Mouse (Mus musculus) hindbrain, embryonic 16.5 days (tissue): ENCODE data around the gene Mrm1. TPM values are rescaled to one million over a fixed set of nuclear protein-coding genes. Genes with fewer than 3 reads are reported as not detected.
A peak's percentile ranks its signal among the peaks of the same experiment; 100 is the strongest.
"Not testable (repeated sequence)": the region's sequence is repeated elsewhere in the genome, so short reads cannot be mapped to it uniquely, and the experiment has no call there.

Source experiments
- ATAC-seq: fragments of 200-750 bp; cut with Nextera tagmentation; 2 replicates; pipeline ENCODE4 v1.8.0; 2017; ENCODE audit warnings: moderate TSS enrichment, moderate library complexity
- H3K27ac ChIP-seq: fragments of 300-500 bp; sonication (generic); 2 replicates; pipeline ENCODE4 v1.5.1; 2014; ENCODE audit warnings: low read depth, mild to moderate bottlenecking, control low read depth, low read length, moderate library complexity
- H3K27me3 ChIP-seq: fragments of 300-500 bp; sonication (generic); replicated peaks from 2 replicates; pipeline ENCODE4 v1.6.1; 2014; ENCODE audit warnings: low read length; ENCODE audit not compliant: control insufficient read depth, insufficient read depth
- H3K36me3 ChIP-seq: fragments of 300-500 bp; sonication (generic); 2 replicates; pipeline ENCODE4 v1.6.1; 2014; ENCODE audit warnings: mild to moderate bottlenecking, low read length, moderate library complexity, mixed read lengths; ENCODE audit not compliant: control insufficient read depth, insufficient read depth
- H3K4me1 ChIP-seq: fragments of 300-500 bp; sonication (generic); 2 replicates; pipeline ENCODE4 v1.6.1; 2014; ENCODE audit warnings: low read depth, low read length; ENCODE audit not compliant: control insufficient read depth, insufficient read depth
- H3K4me2 ChIP-seq: fragments of 300-500 bp; sonication (generic); 2 replicates; pipeline ENCODE4 v1.6.1; 2014; ENCODE audit warnings: mild to moderate bottlenecking, low read length, control low read depth, moderate library complexity
- H3K4me3 ChIP-seq: fragments of 300-500 bp; sonication (generic); 2 replicates; pipeline ENCODE4 v1.5.1; 2014; ENCODE audit warnings: mild to moderate bottlenecking, low read length, control low read depth, moderate library complexity
- H3K9ac ChIP-seq: fragments of 300-500 bp; sonication (generic); 2 replicates; pipeline ENCODE4 v1.6.1; 2014; ENCODE audit warnings: low read depth, mild to moderate bottlenecking, control low read depth, low read length, moderate library complexity
- H3K9me3 ChIP-seq: fragments of 300-500 bp; sonication (generic); 2 replicates; pipeline ENCODE4 v1.6.1; 2014; ENCODE audit warnings: mild to moderate bottlenecking, low read length, moderate library complexity; ENCODE audit not compliant: control insufficient read depth
- WGBS: fragments of 180-500 bp; shearing (Covaris S2); extraction: QIAGEN DNeasy Blood & Tissue Kit; methylation state at CpG from one replicate; pipeline ENCODE4 v1.1.7; 2014; 5-methylcytosine and 5-hydroxymethylcytosine counted together
- polyA plus RNA-seq: library from polyadenylated mRNA; unstranded; fragments of >200 nt; fragmentation: Nextera tagmentation; extraction: Ambion mirVana; gene quantifications from 2 replicates; pipeline ENCODE4 v1.2.1, GENCODE M21; 2015

The Mrm1 gene
- 18.9 and 26.0 TPM in 2 replicates for polyA plus RNA-seq

DNA sequence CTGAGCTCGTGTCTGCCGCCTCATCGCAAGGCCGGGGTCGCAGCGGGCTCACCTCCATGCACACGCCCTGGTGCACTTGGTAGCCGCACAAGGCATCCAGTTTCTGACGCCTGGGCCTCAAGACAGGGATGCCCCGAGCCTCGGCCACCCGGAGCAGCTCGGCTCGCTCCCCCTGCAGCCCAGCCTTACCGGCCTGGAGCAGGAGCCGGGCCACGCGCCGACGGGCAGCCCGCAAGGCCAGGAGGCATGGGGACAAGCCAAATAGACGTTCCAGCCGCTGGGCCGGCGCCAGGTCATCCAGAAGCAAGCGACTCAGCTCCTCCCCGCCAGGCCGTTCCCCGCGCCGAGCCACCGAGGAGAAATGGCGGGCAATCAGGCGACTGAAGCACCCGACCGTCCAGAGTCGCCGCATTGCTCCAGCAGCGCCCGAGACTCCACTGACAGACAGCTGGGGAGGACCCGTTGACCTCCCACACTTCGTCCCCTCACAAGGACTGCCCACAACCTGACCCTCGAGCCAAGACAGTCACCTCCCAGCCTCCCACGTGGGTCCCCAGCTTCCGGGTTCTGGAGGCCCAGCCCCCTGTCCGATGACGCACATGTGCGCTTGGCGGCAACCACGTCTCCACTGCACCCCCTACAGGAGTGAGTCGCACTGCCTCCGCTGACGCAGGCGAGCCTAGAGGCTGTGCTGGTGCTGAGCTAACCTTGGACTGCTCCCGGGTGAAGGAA, at the start of gene Mrm1:
Mrm1 (minus strand) TSS at position 555 of the 732 bp plus-strand sequence.
- H3K4me2 ChIP-seq = peak within 1 kb of the TSS; percentile 92
- WGBS = 0% methylated on average over 51 of the region's 55 CpGs
- H3K9ac ChIP-seq = peak within 1 kb of the TSS; percentile 84
- peak; percentile 85 for ATAC-seq
- no peaks in the 10 kb centered on the region for H3K27me3 ChIP-seq
- no peaks in the 10 kb centered on the region for H3K9me3 ChIP-seq
- H3K36me3 ChIP-seq = no peaks in the 10 kb centered on the region
- peaks cover 4% of the 10 kb centered on the region; the same call in 1 of the 2 replicates for H3K4me1 ChIP-seq
- peak within 1 kb of the TSS; percentile 72 for H3K4me3 ChIP-seq
- H3K27ac ChIP-seq = peak within 1 kb of the TSS; percentile 76

DNA sequence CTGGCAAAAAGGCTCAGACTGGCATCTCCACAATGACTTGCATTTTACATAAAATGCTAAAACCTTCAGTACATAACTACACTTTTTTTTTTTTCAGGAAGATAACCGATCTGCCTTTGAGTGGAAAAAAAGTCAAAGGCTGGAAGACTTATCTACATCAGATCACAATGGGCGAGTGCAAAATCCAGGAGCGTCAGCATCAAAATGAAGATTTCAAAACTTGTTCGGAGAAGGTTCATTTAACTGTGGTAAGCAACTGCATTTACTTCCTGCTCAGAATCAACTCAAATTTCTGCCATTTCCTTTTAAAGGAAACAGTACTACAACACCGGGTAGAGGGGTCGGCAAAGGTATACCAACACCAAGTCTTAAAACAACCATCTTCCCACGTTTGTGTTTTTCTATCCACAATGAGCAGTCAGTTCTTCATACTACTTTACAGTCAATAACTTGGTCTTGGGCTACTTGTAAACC, 49.5 kb upstream of the Mrm1 start:
- Histone ChIP-seq H3K36me3 (no peaks in the 10 kb centered on the region), H3K4me1 (peaks cover 19% of the 10 kb centered on the region)
- WGBS = 15% methylated on average over 7 of the region's 7 CpGs

DNA sequence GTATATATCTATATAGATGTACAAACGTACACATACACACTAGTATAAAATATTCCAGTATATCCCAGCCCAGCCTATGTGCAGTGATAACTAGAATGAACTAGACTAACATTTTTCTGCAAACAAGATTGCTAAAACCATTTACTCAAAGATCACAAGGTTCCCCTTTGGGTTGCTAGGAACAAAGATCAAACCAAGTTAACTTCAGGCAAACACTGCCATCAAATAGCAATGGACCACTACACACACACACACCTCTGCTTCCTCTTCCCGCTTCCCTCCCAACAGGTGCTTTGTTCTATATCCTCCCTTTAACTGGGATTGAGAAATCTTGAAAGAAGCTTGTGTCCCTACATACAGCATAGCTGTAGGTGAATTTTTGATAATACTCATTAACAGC, 48.3 kb upstream of the Mrm1 start:
- Histone ChIP-seq H3K27me3 (no peaks in the 10 kb centered on the region), H3K4me2 (peak overlapping the region; percentile 21; the same call in 1 of the 2 replicates), H3K4me1 (peaks cover 19% of the 10 kb centered on the region), H3K36me3 (no peaks in the 10 kb centered on the region), H3K9me3 (no peaks in the 10 kb centered on the region), H3K9ac (no peak overlapping the region), H3K27ac (no peak overlapping the region), H3K4me3 (no peak overlapping the region)
- 95% methylated on average over 2 of the region's 2 CpGs for WGBS
- no peak for ATAC-seq

More for the DNA sequence above, 49.5 kb upstream of the Mrm1 start:
- H3K9ac ChIP-seq = peak overlapping the region; percentile 95
- peak overlapping the region; percentile 98 for H3K4me3 ChIP-seq
- no peak for ATAC-seq
- no peaks in the 10 kb centered on the region for H3K9me3 ChIP-seq
- peak overlapping the region; percentile 89 for H3K4me2 ChIP-seq
- H3K27me3 ChIP-seq = no peaks in the 10 kb centered on the region
- no peak overlapping the region for H3K27ac ChIP-seq

DNA sequence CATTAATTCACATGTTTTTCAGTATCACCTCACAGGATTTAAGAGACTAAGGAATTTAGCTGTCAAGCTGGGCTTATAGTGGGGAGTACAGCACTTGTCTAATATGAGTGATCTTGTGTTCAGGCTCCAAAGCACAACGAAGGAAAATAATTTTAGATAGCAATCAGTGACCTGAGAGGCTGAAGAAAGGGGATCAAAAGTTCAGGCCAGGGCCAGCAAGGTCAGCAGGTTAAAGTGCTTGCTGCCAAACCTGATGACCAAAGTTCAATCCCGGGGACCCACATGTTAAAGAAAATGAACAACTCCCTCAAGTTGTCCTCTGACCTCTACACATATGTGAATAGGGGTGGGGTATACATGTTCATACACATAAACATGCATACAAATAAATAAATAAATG, 46.0 kb upstream of the Mrm1 start:
- ATAC-seq = no peak
- H3K27me3 ChIP-seq = no peaks in the 10 kb centered on the region
- H3K27ac ChIP-seq = no peak overlapping the region
- H3K4me3 ChIP-seq = no peak overlapping the region
- WGBS = 79% methylated on average over 2 of the region's 2 CpGs
- peaks cover 16% of the 10 kb centered on the region for H3K4me1 ChIP-seq
- no peak overlapping the region for H3K4me2 ChIP-seq
- no peak overlapping the region for H3K9ac ChIP-seq
- no peaks in the 10 kb centered on the region for H3K9me3 ChIP-seq
- H3K36me3 ChIP-seq = no peaks in the 10 kb centered on the region

- Histone ChIP-seq H3K9me3 (no peaks in the 10 kb centered on the region), H3K9ac (no peak overlapping the region), H3K4me1 (no peaks in the 10 kb centered on the region), H3K36me3 (peaks cover 17% of the 10 kb centered on the region), H3K4me3 (no peak overlapping the region), H3K27ac (no peak overlapping the region), H3K27me3 (no peaks in the 10 kb centered on the region), H3K4me2 (no peak overlapping the region)
- ATAC-seq = no peak
- WGBS = 98% methylated on average over 6 of the region's 6 CpGs
These were observed 36.0 kb upstream of the Mrm1 start for GRCm38 (mm10) chr11:84855285-84855684.

DNA sequence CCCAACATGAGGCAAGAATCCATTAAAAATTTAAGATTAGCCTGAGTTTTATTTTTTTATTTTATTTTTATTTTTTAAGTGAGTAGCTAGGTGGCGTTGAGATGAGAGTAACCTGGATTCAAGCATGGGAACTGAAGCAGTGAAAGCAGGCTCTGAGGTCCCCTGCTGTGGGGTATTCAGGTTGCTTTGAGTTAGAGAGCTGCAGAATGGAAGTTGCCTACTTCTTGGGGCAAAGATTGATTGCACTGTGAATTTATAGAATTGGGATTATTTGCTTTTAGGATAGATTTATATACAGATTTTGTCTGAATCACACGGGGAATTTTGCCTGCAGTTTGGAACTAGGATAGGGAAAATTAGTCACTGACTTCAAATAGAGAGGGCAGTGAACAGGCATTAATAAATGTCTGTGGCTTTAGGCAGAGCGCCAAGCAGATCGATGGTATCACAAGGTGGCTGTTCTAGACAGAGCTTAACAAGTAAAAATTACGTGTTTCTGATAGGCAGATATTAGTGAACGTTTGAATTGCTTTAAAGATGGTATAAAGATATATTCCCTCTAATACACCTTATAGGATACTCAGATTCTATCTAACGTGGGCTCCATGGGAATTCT, 28.3 kb upstream of the Mrm1 start:
- Histone ChIP-seq H3K27me3 (no peaks in the 10 kb centered on the region), H3K36me3 (peaks cover 11% of the 10 kb centered on the region), H3K4me1 (no peaks in the 10 kb centered on the region), H3K9ac (no peak overlapping the region), H3K4me3 (no peak overlapping the region), H3K9me3 (no peaks in the 10 kb centered on the region), H3K27ac (no peak overlapping the region), H3K4me2 (no peak overlapping the region)
- 77% methylated on average over 7 of the region's 7 CpGs for WGBS
- ATAC-seq = no peak

DNA sequence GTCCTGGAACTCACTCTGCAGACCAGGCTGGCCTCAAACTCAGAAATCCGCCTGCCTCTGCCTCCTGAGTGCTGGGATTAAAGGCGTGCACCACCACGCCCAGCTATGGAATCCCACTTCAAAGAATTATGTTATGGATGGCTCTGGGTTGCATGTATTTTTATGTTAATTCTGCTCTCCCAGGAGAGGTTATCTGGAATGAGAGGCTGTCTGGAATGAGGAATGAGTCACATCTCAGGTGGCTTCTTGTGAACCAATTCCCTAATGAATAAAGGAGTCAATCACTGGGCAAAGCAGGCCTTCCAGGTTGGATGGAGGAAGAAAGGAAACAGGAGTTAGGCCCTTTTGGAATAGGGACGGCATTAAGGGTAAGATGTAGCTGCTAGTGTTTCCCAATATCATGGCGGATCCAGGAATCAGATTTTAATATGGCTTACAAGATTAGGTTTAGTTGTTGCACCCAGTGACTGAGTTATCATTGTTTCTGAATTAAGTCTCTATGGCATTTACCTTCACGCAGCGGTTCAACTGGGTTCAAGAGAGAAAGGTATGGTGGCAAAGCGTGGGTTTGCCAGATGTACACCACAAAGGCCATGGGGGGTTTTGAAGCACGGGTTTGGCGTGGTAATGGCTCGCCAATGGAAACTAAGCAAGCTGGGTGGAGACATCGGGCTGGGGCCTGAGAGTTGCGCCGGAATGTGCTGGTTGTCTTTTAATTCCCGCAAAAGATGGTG, 27.6 kb upstream of the Mrm1 start:
- H3K27me3 ChIP-seq = no peaks in the 10 kb centered on the region
- H3K4me2 ChIP-seq = no peak overlapping the region
- H3K9ac ChIP-seq = no peak overlapping the region
- 94% methylated on average over 15 of the region's 15 CpGs for WGBS
- no peak overlapping the region for H3K4me3 ChIP-seq
- no peaks in the 10 kb centered on the region for H3K9me3 ChIP-seq
- ATAC-seq = no peak
- H3K4me1 ChIP-seq = no peaks in the 10 kb centered on the region
- H3K27ac ChIP-seq = no peak overlapping the region
- peaks cover 11% of the 10 kb centered on the region for H3K36me3 ChIP-seq

DNA sequence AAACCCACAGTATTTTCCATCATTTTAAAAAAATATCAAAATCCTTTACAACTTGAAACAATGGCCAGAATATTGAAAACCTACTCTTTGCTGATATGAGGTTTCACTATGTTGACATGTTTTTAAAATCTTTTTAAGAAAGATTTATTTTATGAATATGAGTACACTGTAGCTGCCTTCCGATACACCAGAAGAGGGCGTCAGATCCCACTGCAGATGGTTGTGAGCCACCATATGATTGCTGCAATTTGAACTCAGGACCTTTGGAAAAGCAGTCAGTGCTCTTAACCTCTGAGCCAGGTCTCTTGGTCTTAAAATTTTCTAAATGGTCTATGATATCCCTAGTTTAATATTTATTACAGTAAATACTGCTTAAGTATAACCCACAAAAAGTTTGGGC, 20.0 kb upstream of the Mrm1 start:
- Histone ChIP-seq H3K4me3 (no peak overlapping the region), H3K27ac (no peak overlapping the region), H3K27me3 (no peaks in the 10 kb centered on the region), H3K9ac (no peak overlapping the region), H3K4me1 (no peaks in the 10 kb centered on the region), H3K4me2 (no peak overlapping the region), H3K36me3 (peaks cover 21% of the 10 kb centered on the region), H3K9me3 (no peaks in the 10 kb centered on the region)
- 94% methylated on average over 2 of the region's 2 CpGs for WGBS
- ATAC-seq = no peak

GRCm38 (mm10) chr11:84829495-84829894, 10.2 kb upstream of the Mrm1 start:
- H3K9me3 ChIP-seq, H3K4me1 ChIP-seq, H3K27me3 ChIP-seq, H3K9ac ChIP-seq, ATAC-seq: not testable (repeated sequence)
- Histone ChIP-seq H3K27ac (peak overlapping the region; percentile 74; the same call in 1 of the 2 replicates), H3K36me3 (peaks cover 13% of the 10 kb centered on the region), H3K4me3 (peak overlapping the region; percentile 67), H3K4me2 (peak overlapping the region; percentile 86)
- 81% methylated on average over 11 of the region's 11 CpGs for WGBS
